Mouse (Mus musculus) midbrain, embryonic 15.5 days (tissue): Measurements from ENCODE around the gene Adra2b. TPM values are rescaled to one million over a fixed set of nuclear protein-coding genes. Genes with fewer than 3 reads are reported as not detected.

Experiments used
- ATAC-seq: fragments of 200-750 bp; cut with Nextera tagmentation; replicated peaks from 2 replicates; pipeline ENCODE4 v1.8.0; 2017; ENCODE audit warnings: moderate TSS enrichment
- H3K27ac ChIP-seq: fragments of 300-500 bp; sonication (generic); 2 replicates; pipeline ENCODE4 v1.5.1; 2015; ENCODE audit warnings: mild to moderate bottlenecking, inconsistent platforms
- H3K27me3 ChIP-seq: fragments of 300-500 bp; sonication (generic); replicated peaks from 2 replicates; pipeline ENCODE4 v1.6.1; 2015; ENCODE audit warnings: inconsistent platforms
- H3K36me3 ChIP-seq: fragments of 300-500 bp; sonication (generic); replicated peaks from 2 replicates; pipeline ENCODE4 v1.6.1; 2015; ENCODE audit warnings: inconsistent platforms
- H3K4me1 ChIP-seq: fragments of 300-500 bp; sonication (generic); 2 replicates; pipeline ENCODE4 v1.6.1; 2015; ENCODE audit warnings: inconsistent platforms
- H3K4me2 ChIP-seq: fragments of 300-500 bp; sonication (generic); 2 replicates; pipeline ENCODE4 v1.6.1; 2015; ENCODE audit warnings: inconsistent platforms, mild to moderate bottlenecking, moderate library complexity
- H3K4me3 ChIP-seq: fragments of 300-500 bp; sonication (generic); 2 replicates; pipeline ENCODE4 v1.5.1; 2015; ENCODE audit warnings: mild to moderate bottlenecking, inconsistent platforms
- H3K9ac ChIP-seq: fragments of 300-500 bp; sonication (generic); 2 replicates; pipeline ENCODE4 v1.6.1; 2015; ENCODE audit warnings: mild to moderate bottlenecking, inconsistent platforms
- H3K9me3 ChIP-seq: fragments of 300-500 bp; sonication (generic); 2 replicates; pipeline ENCODE4 v1.6.1; 2016; ENCODE audit warnings: inconsistent platforms
- WGBS: fragments of 180-500 bp; shearing (Covaris S2); methylation state at CpG from one replicate; pipeline ENCODE4 v1.1.7; 2015; ENCODE audit warnings: mixed read lengths; 5-methylcytosine and 5-hydroxymethylcytosine counted together
- polyA plus RNA-seq: library from polyadenylated mRNA; unstranded; fragments of >200 nt; fragmentation: Nextera tagmentation; extraction: Ambion mirVana; gene quantifications from 2 replicates; pipeline ENCODE4 v1.2.1, GENCODE M21; 2015

Adra2b gene
- polyA plus RNA-seq = 0.19 and 0.34 TPM in 2 replicates

GRCm38 (mm10) chr2:127362459-127363281 is at the start of gene Adra2b:
TSS of gene Adra2b (plus strand) at chr2:127363208.
- WGBS = under 1% methylated on average over 49 of the region's 49 CpGs
- Histone ChIP-seq H3K9ac (no peak within 1 kb of the TSS), H3K36me3 (no peaks in the 10 kb centered on the region), H3K27me3 (peaks cover 66% of the 10 kb centered on the region), H3K9me3 (no peaks in the 10 kb centered on the region), H3K4me2 (peak within 1 kb of the TSS; percentile 76), H3K27ac (no peak within 1 kb of the TSS), H3K4me1 (peaks cover 17% of the 10 kb centered on the region), H3K4me3 (peak within 1 kb of the TSS; percentile 39)
- peak; percentile 79 for ATAC-seq

- H3K9ac ChIP-seq = no peak overlapping the region
- no peaks in the 10 kb centered on the region for H3K36me3 ChIP-seq
- WGBS = 51% methylated on average over 4 of the region's 4 CpGs
- H3K27ac ChIP-seq = no peak overlapping the region
- no peak overlapping the region for H3K4me2 ChIP-seq
- no peaks in the 10 kb centered on the region for H3K9me3 ChIP-seq
- no peak overlapping the region for H3K4me3 ChIP-seq
- ATAC-seq = no peak
- H3K27me3 ChIP-seq = no peaks in the 10 kb centered on the region
- H3K4me1 ChIP-seq = no peaks in the 10 kb centered on the region
Observed at GRCm38 (mm10) chr2:127313878-127314277, 49.1 kb upstream of the Adra2b start.

GRCm38 (mm10) chr2:127314467-127315154 is 48.4 kb upstream of the Adra2b start:
- no peak overlapping the region for H3K4me3 ChIP-seq
- H3K9ac ChIP-seq = no peak overlapping the region
- 69% methylated on average over 6 of the region's 6 CpGs for WGBS
- ATAC-seq = no peak
- H3K9me3 ChIP-seq = no peaks in the 10 kb centered on the region
- H3K4me1 ChIP-seq = no peaks in the 10 kb centered on the region
- H3K36me3 ChIP-seq = no peaks in the 10 kb centered on the region
- no peak overlapping the region for H3K27ac ChIP-seq
- H3K27me3 ChIP-seq = no peaks in the 10 kb centered on the region
- H3K4me2 ChIP-seq = no peak overlapping the region

GRCm38 (mm10) chr2:127315155-127315470 is 47.9 kb upstream of the Adra2b start:
- WGBS = 83% methylated on average over 1 of the region's 1 CpGs
- no peaks in the 10 kb centered on the region for H3K36me3 ChIP-seq
- no peak overlapping the region for H3K4me2 ChIP-seq
- H3K4me1 ChIP-seq = no peaks in the 10 kb centered on the region
- no peaks in the 10 kb centered on the region for H3K9me3 ChIP-seq
- no peak for ATAC-seq
- no peak overlapping the region for H3K27ac ChIP-seq
- no peaks in the 10 kb centered on the region for H3K27me3 ChIP-seq
- H3K9ac ChIP-seq = no peak overlapping the region
- no peak overlapping the region for H3K4me3 ChIP-seq

- WGBS = 83% methylated on average over 5 of the region's 5 CpGs
- H3K4me3 ChIP-seq = no peak overlapping the region
- no peak for ATAC-seq
- no peaks in the 10 kb centered on the region for H3K27me3 ChIP-seq
- no peak overlapping the region for H3K9ac ChIP-seq
- no peaks in the 10 kb centered on the region for H3K36me3 ChIP-seq
- H3K9me3 ChIP-seq = no peaks in the 10 kb centered on the region
- H3K4me1 ChIP-seq = no peaks in the 10 kb centered on the region
- no peak overlapping the region for H3K4me2 ChIP-seq
- H3K27ac ChIP-seq = no peak overlapping the region
Observed at GRCm38 (mm10) chr2:127316431-127316830, 46.6 kb upstream of the Adra2b start.

- Histone ChIP-seq H3K27me3 (no peaks in the 10 kb centered on the region), H3K4me2 (no peak overlapping the region), H3K4me3 (no peak overlapping the region), H3K9ac (no peak overlapping the region), H3K36me3 (no peaks in the 10 kb centered on the region), H3K4me1 (no peaks in the 10 kb centered on the region), H3K9me3 (no peaks in the 10 kb centered on the region), H3K27ac (no peak overlapping the region)
- WGBS = 90% methylated on average over 4 of the region's 4 CpGs
- ATAC-seq = no peak
Observed at GRCm38 (mm10) chr2:127318136-127318535, 44.9 kb upstream of the Adra2b start.

- 90% methylated on average over 4 of the region's 4 CpGs for WGBS
- Histone ChIP-seq H3K4me3 (no peak overlapping the region), H3K4me1 (no peaks in the 10 kb centered on the region), H3K9me3 (no peaks in the 10 kb centered on the region), H3K36me3 (no peaks in the 10 kb centered on the region), H3K27me3 (no peaks in the 10 kb centered on the region), H3K9ac (no peak overlapping the region), H3K4me2 (no peak overlapping the region), H3K27ac (no peak overlapping the region)
- no peak for ATAC-seq
Observed at GRCm38 (mm10) chr2:127319071-127319470, 43.9 kb upstream of the Adra2b start.

GRCm38 (mm10) chr2:127322671-127323285 is 40.2 kb upstream of the Adra2b start:
- ATAC-seq = no peak
- Histone ChIP-seq H3K36me3 (no peaks in the 10 kb centered on the region), H3K4me1 (no peaks in the 10 kb centered on the region), H3K4me2 (no peak overlapping the region), H3K9me3 (no peaks in the 10 kb centered on the region), H3K4me3 (no peak overlapping the region), H3K27me3 (no peaks in the 10 kb centered on the region), H3K27ac (no peak overlapping the region), H3K9ac (no peak overlapping the region)
- WGBS = 78% methylated on average over 6 of the region's 6 CpGs

GRCm38 (mm10) chr2:127323667-127324066 is 39.3 kb upstream of the Adra2b start:
- Histone ChIP-seq H3K4me1 (no peaks in the 10 kb centered on the region), H3K9me3 (no peaks in the 10 kb centered on the region), H3K9ac (no peak overlapping the region), H3K4me3 (no peak overlapping the region), H3K27ac (no peak overlapping the region), H3K36me3 (no peaks in the 10 kb centered on the region), H3K27me3 (no peaks in the 10 kb centered on the region), H3K4me2 (no peak overlapping the region)
- ATAC-seq = no peak
- 96% methylated on average over 1 of the region's 1 CpGs for WGBS

GRCm38 (mm10) chr2:127324456-127324855 is 38.6 kb upstream of the Adra2b start:
- 79% methylated on average over 7 of the region's 7 CpGs for WGBS
- Histone ChIP-seq H3K27me3 (no peaks in the 10 kb centered on the region), H3K4me1 (no peaks in the 10 kb centered on the region), H3K4me2 (no peak overlapping the region), H3K36me3 (no peaks in the 10 kb centered on the region), H3K4me3 (no peak overlapping the region), H3K9me3 (no peaks in the 10 kb centered on the region), H3K9ac (no peak overlapping the region), H3K27ac (no peak overlapping the region)
- no peak for ATAC-seq

- no peaks in the 10 kb centered on the region for H3K9me3 ChIP-seq
- ATAC-seq = no peak
- H3K9ac ChIP-seq = no peak overlapping the region
- H3K27ac ChIP-seq = no peak overlapping the region
- H3K36me3 ChIP-seq = no peaks in the 10 kb centered on the region
- H3K4me3 ChIP-seq = no peak overlapping the region
- no peaks in the 10 kb centered on the region for H3K4me1 ChIP-seq
- no peaks in the 10 kb centered on the region for H3K27me3 ChIP-seq
- no peak overlapping the region for H3K4me2 ChIP-seq
- 76% methylated on average over 12 of the region's 12 CpGs for WGBS
Observed at GRCm38 (mm10) chr2:127328090-127328851, 34.7 kb upstream of the Adra2b start.
